Comparison of ENCODE assay signal across 10 mouse cellular contexts in the genomic region with DNA sequence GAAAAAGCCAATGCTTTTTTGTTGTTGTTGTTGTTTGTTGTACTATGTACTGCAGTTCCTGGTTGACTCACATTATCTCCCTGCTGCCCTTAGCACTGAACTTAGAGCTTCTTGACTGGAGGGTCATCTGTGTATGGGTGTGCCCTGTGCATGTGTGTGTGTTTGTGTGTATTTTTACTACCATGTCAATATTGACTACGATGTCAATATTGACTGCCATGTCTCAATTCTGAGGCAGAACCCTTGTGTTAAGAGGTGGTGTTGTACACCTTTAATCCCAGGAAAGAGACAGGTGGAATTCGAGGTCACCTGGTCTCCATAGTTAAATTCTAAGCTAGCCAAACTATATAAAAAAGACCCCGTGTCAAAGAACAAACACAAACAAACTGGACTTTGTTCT. TPM values are rescaled to one million over a fixed set of nuclear protein-coding genes. Genes with fewer than 3 reads are reported as not detected.
DNase-seq lines count a peak whose midpoint lies in the region; ATAC-seq lines count a peak whose summit lies in the region.
"Had no signal": no experiment of that assay in that cellular context is flagged by ENCODE, and none has a peak within 500 bp of the region (broad histone marks: within the 10 kb centered on the region; RNA-seq: fewer than 3 reads in every experiment).

No protein-coding gene starts in this region.

- ATAC-seq in cerebellum, adult (ENCODE audit: insufficient number of reproducible peaks, low FRiP score, low TSS enrichment) = no peak
- ATAC-seq in kidney, embryonic 16.5 days (ENCODE audit: low FRiP score, low TSS enrichment) = no peak
- no peak for ATAC-seq in kidney, embryonic 14.5 days (ENCODE audit: low FRiP score, low TSS enrichment)
- ATAC-seq in hindbrain, embryonic 15.5 days (ENCODE audit: low FRiP score, low read depth) = no peak
- ATAC-seq in midbrain, embryonic 16.5 days = no peak
- ATAC-seq in monocyte, adult 5-6 weeks (replicated peaks; ENCODE audit: insufficient number of reproducible peaks, low FRiP score, low TSS enrichment, poor library complexity, severe bottlenecking) = no peak

- H3K4me3 ChIP-seq in kidney, embryonic 16.5 days (ENCODE audit: low read length) = no peak overlapping the region
- no peak overlapping the region for H3K4me3 ChIP-seq in kidney, embryonic 14.5 days (ENCODE audit: low read length)
- no peak overlapping the region for H3K4me3 ChIP-seq in hindbrain, embryonic 15.5 days
- H3K4me3 ChIP-seq in midbrain, embryonic 16.5 days (ENCODE audit: low read depth, low read length) = no peak overlapping the region
- H3K4me3 ChIP-seq: limb, embryonic 12.5 days had no signal

- peak; percentile 23 for DNase-seq in cerebellum, adult 9-10 months
- DNase-seq in urinary bladder, postnatal 4 days (ENCODE audit: low spot score in 2 of 2) = no peak
- DNase-seq: thymus, postnatal 25 days had no signal

- H3K27ac ChIP-seq in kidney, embryonic 16.5 days (ENCODE audit: low read length) = peak overlapping the region; percentile 69; the same call in 1 of the 2 replicates
- no peak overlapping the region; the same call in 1 of the 2 replicates for H3K27ac ChIP-seq in kidney, embryonic 14.5 days (ENCODE audit: low read depth, low read length)
- H3K27ac ChIP-seq in hindbrain, embryonic 15.5 days (replicated peaks) = peak overlapping the region; percentile 85
- peak overlapping the region; percentile 90 for H3K27ac ChIP-seq in midbrain, embryonic 16.5 days (ENCODE audit: low read length)

- H3K27me3 ChIP-seq in kidney, embryonic 16.5 days (ENCODE audit: insufficient read depth, low read length) = no peaks in the 10 kb centered on the region
- H3K27me3 ChIP-seq in kidney, embryonic 14.5 days (ENCODE audit: control insufficient read depth, insufficient read depth, low read length) = no peaks in the 10 kb centered on the region
- H3K27me3 ChIP-seq in hindbrain, embryonic 15.5 days = no peaks in the 10 kb centered on the region
- H3K27me3 ChIP-seq in midbrain, embryonic 16.5 days (ENCODE audit: control insufficient read depth, insufficient read depth, low read depth, low read length) = no peaks in the 10 kb centered on the region
- H3K27me3 ChIP-seq: limb, embryonic 12.5 days had no signal

- no peak overlapping the region for H3K9ac ChIP-seq in kidney, embryonic 16.5 days (replicated peaks; ENCODE audit: low read length)
- H3K9ac ChIP-seq in kidney, embryonic 14.5 days (ENCODE audit: low read depth, low read length) = no peak overlapping the region
- H3K9ac ChIP-seq in hindbrain, embryonic 15.5 days = no peak overlapping the region
- H3K9ac ChIP-seq in midbrain, embryonic 16.5 days (ENCODE audit: low read depth, low read length) = no peak overlapping the region
- H3K9ac ChIP-seq: limb, embryonic 12.5 days had no signal

- no peaks in the 10 kb centered on the region for H3K36me3 ChIP-seq in kidney, embryonic 16.5 days (ENCODE audit: insufficient read depth, low read length)
- no peaks in the 10 kb centered on the region for H3K36me3 ChIP-seq in kidney, embryonic 14.5 days (ENCODE audit: control insufficient read depth, insufficient read depth, low read length)
- no peaks in the 10 kb centered on the region for H3K36me3 ChIP-seq in hindbrain, embryonic 15.5 days
- H3K36me3 ChIP-seq in midbrain, embryonic 16.5 days (ENCODE audit: control insufficient read depth, insufficient read depth, low read length) = no peaks in the 10 kb centered on the region
- H3K36me3 ChIP-seq: limb, embryonic 12.5 days had no signal

- H3K4me2 ChIP-seq in kidney, embryonic 16.5 days (replicated peaks; ENCODE audit: low read depth, low read length) = no peak overlapping the region; the same call in 1 of the 2 replicates
- H3K4me2 ChIP-seq in kidney, embryonic 14.5 days (replicated peaks; ENCODE audit: low read depth, low read length) = no peak overlapping the region
- 0 out of 2 replicates have a peak overlapping the region, but pooled peaks have one; percentile 49 for H3K4me2 ChIP-seq in hindbrain, embryonic 15.5 days
- peak overlapping the region; percentile 42; the same call in 1 of the 2 replicates for H3K4me2 ChIP-seq in midbrain, embryonic 16.5 days (ENCODE audit: low read length)

- no peaks in the 10 kb centered on the region for H3K9me3 ChIP-seq in kidney, embryonic 16.5 days (ENCODE audit: low read length)
- no peaks in the 10 kb centered on the region for H3K9me3 ChIP-seq in kidney, embryonic 14.5 days (ENCODE audit: control insufficient read depth, low read length)
- no peaks in the 10 kb centered on the region for H3K9me3 ChIP-seq in hindbrain, embryonic 15.5 days
- H3K9me3 ChIP-seq in midbrain, embryonic 16.5 days (replicated peaks; ENCODE audit: control insufficient read depth, low read length, poor library complexity, severe bottlenecking) = no peaks in the 10 kb centered on the region
- H3K9me3 ChIP-seq: limb, embryonic 12.5 days had no signal

- peaks cover 60% of the 10 kb centered on the region for H3K4me1 ChIP-seq in kidney, embryonic 16.5 days (ENCODE audit: insufficient read depth, low read length)
- peaks cover 48% of the 10 kb centered on the region for H3K4me1 ChIP-seq in kidney, embryonic 14.5 days (ENCODE audit: control insufficient read depth, insufficient read depth, low read length)
- H3K4me1 ChIP-seq in hindbrain, embryonic 15.5 days (replicated peaks) = peaks cover 86% of the 10 kb centered on the region
- peaks cover 76% of the 10 kb centered on the region for H3K4me1 ChIP-seq in midbrain, embryonic 16.5 days (ENCODE audit: control insufficient read depth, insufficient read depth, low read length)

- 68% methylated on average over 3 of the region's 3 CpGs for WGBS in kidney, embryonic 16.5 days
- 67% methylated on average over 3 of the region's 3 CpGs for WGBS in kidney, embryonic 14.5 days
- 67% methylated on average over 3 of the region's 3 CpGs for WGBS in hindbrain, embryonic 15.5 days
- WGBS in midbrain, embryonic 16.5 days = 66% methylated on average over 3 of the region's 3 CpGs

RNA-seq across cellular contexts. Expression of gene Cemip2, which starts 5.6 kb away (rescaled TPM):
- polyA plus RNA-seq in kidney, embryonic 16.5 days (2015; fragmentation: Nextera tagmentation; extraction: Ambion mirVana) = 22.9 and 25.0 TPM in 2 replicates
- 16.6 and 26.8 TPM in 2 replicates for polyA plus RNA-seq in kidney, embryonic 14.5 days (2014; fragmentation: Nextera tagmentation; extraction: Ambion mirVana)
- polyA plus RNA-seq in hindbrain, embryonic 15.5 days (2015; fragmentation: Nextera tagmentation; extraction: Ambion mirVana) = 24.0 and 31.0 TPM in 2 replicates
- 28.8 and 38.8 TPM in 2 replicates for polyA plus RNA-seq in midbrain, embryonic 16.5 days (2015; fragmentation: Nextera tagmentation; extraction: Ambion mirVana)
- 13.1 to 24.4 TPM (median 16.6 TPM) in 3 replicates for total RNA-seq in monocyte, adult 5-6 weeks (2017)

Comparison
In these comparisons a context has a peak if more than half of its experiments do, and no peak if none do; other contexts are left out.
1. H3K4me2 ChIP-seq: peak in hindbrain, embryonic 15.5 days (single experiment) and midbrain, embryonic 16.5 days (single experiment); none in kidney, embryonic 16.5 days (single experiment) and kidney, embryonic 14.5 days (single experiment).